Mouse (Mus musculus) adipocyte (in vitro differentiated cells): Measurements from ENCODE around the gene Tnp2.
A peak's percentile ranks its signal among the peaks of the same experiment; 100 is the strongest.

Experiments used
- DNase-seq: peaks from one replicate; pipeline ENCODE4 v3.0.0-alpha.2; 2016; ENCODE audit warnings: low spot score

Tnp2 gene

GRCm38 (mm10) chr16:10788866-10789265 lies 406 bp upstream of the Tnp2 start:
- no peak for DNase-seq

DNA sequence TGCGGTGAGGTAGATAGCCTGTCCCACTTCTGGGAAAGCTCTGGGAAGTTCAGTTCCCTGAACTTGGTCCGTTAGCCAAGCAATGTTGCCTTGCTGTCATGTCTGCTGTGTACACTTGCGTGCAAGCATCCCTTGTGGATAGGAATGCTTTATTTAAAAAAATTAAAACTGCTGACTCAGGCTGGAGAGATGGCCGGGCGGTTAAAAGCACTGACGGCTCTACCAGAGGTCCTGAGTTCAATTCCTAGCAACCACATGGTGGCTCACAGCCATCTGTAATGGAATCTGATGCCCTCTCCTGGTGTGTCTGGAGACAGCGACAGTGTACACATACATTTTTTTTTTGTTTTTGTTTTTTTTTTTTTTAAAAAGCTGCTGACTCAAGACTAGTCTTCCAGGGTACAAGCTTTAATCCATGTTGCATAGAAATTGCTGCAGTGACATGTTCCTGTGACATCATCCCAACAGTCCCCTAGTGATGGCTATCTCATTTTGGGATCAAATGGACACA lies 857 bp downstream of the Tnp2 start:
- DNase-seq = no peak

DNA sequence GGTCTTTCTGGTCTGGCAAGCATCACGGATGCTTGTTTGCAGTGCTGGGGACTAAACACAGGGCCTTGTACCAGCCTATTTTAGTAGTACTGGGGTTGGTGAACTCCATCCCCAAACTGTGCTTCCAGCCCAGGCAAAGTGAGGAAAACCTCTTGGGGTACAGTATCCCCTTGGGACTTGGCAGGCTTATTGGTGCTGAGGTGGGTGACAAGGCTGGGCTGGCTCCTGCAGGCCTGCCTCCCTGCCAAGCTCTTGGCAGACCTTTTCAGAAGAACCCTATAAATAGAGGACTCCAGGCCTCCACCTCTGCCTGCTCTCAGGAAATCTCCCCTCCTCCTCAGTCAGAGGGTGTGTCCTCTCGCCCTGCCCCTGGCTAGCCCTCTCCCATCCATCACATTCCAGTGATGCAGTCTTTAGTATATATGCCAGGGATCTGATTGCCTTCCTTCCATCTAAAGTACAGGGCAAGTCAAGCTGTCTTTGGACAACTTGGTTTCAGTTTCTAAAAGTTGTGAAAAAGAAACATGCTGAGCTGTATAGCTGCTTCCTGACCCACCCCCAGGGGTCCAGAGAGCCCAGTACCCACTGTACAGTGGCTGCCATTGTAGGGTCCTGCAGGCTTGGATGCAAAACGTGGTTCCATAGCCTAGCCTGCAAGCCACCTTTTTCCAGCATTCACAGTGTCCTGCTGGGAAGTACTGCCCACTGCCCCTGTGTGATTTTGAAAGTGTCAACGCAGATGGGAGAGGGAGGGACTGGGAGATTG lies 1.5 kb downstream of the Tnp2 start:
- peak; percentile 36 for DNase-seq

DNA sequence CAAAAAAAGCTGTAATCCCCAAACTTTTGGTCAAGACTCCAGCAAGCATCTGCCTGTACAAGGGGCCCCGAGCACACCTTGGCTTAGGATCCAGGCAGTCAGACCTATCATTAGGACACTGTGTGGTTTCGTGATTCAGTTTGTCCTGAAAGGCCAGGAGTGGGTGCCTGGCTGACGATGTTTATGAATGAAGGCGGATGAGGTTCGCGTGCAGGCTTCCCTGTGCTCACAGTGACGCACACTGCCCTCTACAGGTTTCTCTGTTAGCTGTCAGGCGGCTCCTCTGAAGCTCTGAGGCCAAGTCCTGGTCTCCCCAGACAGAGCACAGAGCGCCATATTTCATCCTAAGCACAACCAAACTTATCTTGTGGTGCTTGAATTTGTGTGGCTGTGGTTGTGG lies 2.2 kb downstream of the Tnp2 start:
- DNase-seq = peak; percentile 96

DNA sequence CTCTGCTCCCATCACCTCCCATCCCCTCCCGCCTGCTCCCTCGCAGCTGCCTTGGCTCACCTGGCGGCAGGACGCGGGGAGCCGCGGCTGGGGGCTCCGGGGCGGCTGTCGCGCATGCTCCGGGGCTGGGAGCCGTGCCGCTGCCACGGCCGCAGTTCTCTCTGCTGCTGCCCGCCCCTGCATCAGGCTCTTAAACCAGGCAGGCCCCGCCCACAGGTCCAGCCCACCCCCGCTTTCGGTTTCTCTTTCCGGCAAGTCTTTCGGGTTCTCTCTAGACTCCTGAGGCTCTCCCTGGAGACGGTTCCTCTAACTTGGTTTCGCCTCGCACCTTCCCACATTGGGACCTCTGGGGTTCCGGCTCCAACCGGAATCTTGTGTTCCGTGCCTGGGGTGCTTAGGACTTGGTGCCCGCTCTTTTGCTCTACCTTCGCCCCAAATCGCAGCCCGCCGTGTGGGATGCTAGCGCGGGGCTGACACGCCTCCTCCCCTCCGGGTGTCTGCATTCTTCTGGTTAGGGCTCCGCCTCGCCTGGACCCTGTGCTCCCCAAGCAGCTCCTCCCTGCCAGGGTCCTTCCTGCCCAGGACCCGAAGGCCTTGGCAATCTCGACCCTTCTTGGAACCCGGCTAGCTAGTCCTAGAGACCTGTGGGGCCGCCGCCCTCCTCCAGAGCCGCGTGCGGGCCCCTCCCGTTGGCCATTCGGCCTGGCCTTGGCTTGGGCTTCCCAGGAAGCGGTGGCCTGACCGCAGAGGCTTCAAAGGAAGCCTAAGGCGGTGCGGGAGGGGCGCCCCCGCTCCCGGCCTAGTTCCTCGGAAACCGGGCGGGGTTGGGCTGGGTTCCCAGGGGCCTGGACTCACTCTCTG lies 2.9 kb downstream of the Tnp2 start, which contains the start of gene Socs1:
Gene Socs1, minus strand, starts transcription at position 166 of the 861 bp plus-strand sequence.
- peak; percentile 96 for DNase-seq

GRCm38 (mm10) chr16:10784793-10785370 lies 3.6 kb downstream of the Tnp2 start:
- DNase-seq = peak; percentile 89

DNA sequence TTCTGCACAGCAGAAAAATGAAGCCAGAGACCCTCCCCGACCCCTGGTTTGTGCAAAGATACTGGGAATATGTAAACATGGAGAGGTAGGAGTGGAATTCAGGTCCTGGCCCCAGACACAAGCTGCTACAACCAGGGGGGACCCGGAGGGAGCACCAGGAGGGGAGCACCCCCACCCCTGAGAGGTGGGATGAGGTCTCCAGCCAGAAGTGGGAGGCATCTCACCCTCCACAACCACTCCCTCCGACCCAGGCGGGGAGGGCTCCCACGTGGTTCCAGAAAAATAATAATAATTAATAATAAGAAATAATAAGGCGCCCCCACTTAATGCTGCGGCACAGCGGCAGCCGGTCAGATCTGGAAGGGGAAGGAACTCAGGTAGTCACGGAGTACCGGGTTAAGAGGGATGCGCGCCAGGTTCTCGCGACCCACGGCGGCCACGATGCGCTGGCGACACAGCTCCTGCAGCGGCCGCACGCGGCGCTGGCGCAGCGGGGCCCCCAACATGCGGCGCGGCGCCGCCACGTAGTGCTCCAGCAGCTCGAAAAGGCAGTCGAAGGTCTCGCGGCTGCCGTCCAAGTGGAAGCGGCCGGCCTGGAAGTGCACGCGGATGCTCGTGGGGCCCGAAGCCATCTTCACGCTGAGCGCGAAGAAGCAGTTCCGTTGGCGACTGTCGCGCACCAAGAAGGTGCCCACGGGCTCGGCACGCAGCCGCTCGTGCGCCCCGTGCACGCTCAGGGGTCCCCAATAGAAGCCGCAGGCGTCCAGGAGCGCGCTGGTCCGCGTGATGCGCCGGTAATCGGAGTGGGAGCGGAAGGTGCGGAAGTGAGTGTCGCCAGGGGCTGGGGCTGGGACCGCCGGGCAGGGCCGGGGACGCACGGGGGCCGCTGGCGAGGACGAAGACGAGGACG lies 4.3 kb downstream of the Tnp2 start:
- DNase-seq = peak; percentile 47

DNA sequence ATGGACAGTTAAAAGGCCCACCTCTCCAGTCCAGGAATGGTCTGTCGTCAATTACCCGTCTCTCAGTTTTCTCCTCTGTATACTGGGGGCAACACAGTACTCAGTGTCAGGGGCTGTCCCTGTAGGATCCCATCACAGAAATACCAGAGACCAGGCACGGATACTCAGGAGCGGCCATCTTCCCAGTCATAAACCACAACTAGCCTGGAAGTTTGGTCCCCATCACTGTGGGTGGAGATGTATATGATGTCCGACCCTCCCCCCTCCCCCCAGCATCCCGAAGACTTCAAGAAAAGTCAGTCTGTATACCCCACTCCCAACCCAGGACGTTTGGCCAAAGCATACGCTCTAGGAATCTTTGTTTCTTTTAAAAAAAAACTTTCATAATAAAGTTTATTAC lies 5.0 kb downstream of the Tnp2 start:
- DNase-seq = no peak

DNA sequence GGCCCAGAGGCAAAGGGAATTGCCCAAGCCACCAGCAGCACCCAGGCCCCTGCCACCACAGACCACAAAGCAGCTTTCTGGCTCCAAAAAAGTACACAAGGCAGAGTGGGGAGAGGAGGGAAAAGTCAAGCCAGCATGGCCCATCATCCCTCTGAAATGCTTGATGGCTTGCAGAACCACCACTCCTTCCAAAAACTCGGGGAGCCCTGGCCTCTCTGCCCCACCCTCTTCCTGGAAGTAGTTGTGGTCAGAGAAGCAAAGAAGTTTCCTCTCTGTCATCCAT lies 5.4 kb downstream of the Tnp2 start:
- DNase-seq = peak; percentile 47

- DNase-seq = no peak
Measured at GRCm38 (mm10) chr16:10782377-10783151, 5.9 kb downstream of the Tnp2 start.

DNA sequence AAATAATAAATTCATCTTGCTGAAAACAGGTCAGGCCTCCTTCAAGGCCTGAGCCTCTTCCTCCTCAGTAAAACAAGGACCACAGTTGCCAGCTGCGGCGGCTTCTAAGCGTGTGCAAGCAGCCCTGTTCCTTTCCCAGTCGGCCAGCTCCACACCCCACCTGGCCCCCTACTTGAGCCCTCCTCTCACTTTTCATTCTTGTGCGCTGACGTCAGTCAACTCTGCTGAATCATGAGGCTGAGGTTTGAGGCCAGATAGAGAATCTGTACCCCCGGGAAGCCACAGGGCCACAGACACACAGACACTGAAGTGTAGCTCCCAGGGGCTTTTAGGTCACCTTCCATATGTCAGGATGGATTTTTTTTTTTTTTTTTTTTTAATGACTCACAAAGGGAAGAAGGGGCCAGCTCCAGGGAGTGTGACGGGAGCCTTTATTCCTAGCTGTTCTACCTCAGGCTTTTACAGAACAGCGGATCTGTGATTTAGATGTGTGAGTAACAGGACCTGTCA lies 6.5 kb downstream of the Tnp2 start:
- DNase-seq = no peak

GRCm38 (mm10) chr16:10780631-10781120 lies 7.8 kb downstream of the Tnp2 start:
- DNase-seq = no peak

- DNase-seq = peak; percentile 33
Measured at GRCm38 (mm10) chr16:10777579-10778160, 10.8 kb downstream of the Tnp2 start.

GRCm38 (mm10) chr16:10776322-10776721 lies 12.1 kb downstream of the Tnp2 start:
- no peak for DNase-seq

DNA sequence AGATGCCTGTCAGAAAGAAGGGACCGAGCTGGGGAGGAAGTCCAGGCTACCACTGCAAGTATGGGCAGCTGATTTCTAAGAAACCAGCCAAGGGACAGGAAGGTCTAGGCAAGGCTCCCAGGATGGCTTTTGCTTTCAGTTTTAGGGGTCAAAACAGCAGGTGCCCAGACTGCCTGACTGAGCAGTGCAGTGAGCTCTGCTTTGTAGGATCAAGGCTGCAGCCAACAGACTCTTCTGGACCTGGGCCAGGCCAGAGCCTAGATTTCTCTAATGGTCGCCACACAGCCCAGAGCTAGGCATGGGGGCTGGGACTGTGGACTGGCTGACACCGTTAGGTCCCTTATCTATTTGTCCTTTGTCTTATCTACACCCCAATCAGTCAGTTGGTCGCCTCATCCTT lies 13.7 kb downstream of the Tnp2 start:
- peak; percentile 40 for DNase-seq

GRCm38 (mm10) chr16:10773543-10773942 lies 14.9 kb downstream of the Tnp2 start:
- DNase-seq = no peak

DNA sequence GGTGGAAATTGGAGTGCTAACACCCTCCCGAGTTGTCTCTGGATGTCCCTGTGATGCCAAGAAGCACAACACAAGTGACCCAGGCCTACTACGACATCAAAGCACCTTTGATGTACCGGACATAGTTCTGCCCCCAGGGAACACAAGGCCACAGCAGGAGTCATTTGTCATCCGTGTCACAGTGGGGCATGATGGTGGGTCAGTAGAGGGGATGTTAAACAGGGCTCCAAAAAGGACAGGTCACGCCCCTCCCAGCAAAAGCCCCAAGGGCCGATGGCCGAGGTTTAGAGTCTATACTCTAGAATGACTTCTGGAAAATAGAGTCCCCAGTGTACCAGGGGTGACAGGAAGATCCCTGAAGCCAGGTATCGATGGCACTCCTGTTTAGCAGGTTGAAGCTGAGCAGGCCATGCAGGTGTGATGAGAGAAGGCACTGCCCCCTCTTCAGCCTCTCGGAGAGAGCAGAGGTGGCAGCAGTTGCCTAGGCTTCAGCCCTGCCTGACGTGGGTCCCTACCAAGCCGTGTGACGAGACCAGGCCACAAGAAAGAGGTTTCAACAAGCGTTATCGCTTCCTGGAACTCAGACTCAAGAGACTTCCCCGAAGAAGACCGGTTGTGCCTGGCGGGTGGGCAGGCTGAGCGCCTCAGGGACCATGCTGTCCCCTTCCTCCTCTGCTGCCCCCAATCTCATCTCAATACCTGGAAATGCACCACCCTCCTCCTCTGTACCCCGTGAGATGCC lies 16.5 kb downstream of the Tnp2 start:
- DNase-seq = no peak

DNA sequence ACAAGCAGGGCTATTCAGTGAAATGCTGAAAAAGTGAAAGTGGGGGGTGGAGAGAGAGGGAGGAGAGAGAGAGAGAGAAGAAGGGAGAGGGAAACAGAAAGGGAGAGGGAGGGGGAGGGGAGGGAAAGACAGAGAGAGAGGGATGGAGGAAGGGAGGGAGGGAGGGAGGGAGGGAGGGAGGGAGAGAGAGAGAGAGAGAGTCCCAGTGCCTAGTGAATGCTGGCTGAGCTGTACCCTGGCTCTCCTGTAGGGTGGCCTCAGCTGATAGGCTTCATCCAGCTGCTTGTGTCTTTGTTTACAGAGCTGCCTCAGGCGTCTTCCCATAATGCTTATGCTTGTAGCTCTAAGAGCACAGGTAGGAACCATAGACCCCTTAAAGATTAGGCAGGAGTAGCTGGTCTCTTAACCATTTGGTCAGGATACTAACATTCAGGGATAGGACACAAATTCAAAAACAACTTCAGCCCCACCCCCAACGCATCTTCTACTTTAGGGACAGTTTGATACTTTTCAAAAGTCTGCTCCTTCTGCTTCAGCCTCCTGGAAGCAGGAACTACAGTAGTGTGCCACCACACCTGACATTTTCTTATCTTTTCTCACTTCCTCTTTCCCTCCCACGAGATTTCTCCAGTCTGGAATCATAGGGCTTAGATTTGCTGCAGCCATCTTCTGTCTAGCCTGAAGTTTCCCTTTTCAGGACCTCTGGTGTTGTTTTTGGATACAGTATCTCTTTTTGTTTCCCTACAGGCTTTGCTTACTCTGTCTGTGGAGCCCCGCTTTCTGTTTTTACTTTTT lies 17.7 kb downstream of the Tnp2 start:
- DNase-seq = peak; percentile 30

DNA sequence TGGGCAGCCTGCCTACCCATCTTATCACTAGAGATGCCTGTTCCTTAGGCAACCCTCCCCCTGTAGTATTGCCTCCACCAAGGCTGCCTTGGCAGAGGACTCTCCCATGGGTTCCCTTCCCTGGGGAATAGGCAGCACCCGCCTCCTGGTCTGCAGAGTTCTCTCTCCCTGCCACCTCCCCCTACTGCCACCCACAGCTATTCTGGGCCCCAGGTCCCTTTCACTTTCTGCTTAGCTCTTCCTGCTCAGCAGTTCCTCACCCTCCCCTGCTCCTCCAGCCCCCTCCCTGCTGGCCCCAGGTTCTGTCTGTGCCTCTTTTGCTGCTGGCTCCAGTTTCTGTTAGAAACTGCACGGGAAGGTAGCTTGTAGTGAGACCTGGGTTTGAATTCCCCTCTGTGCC lies 18.8 kb downstream of the Tnp2 start:
- no peak for DNase-seq
